Mouse (Mus musculus) midbrain, postnatal 0 days (tissue): ENCODE measurements around the gene Pdha2. TPM values are rescaled to one million over a fixed set of nuclear protein-coding genes. Genes with fewer than 3 reads are reported as not detected.
A peak's percentile ranks its signal among the peaks of the same experiment; 100 is the strongest.

ENCODE experiments used
- ATAC-seq: fragments of 200-750 bp; cut with Nextera tagmentation; 2 replicates; pipeline ENCODE4 v1.8.0; 2017; ENCODE audit warnings: moderate number of reproducible peaks, mild to moderate bottlenecking, moderate TSS enrichment, moderate library complexity; ENCODE audit not compliant: low FRiP score
- DNase-seq: peaks from one replicate; pipeline ENCODE4 v3.0.0-alpha.2; 2015; ENCODE audit warnings: low spot score
- H3K27ac ChIP-seq: fragments of 300-500 bp; sonication (generic); 2 replicates; pipeline ENCODE4 v1.5.1; 2014; ENCODE audit warnings: low read depth, mild to moderate bottlenecking, low read length, mixed read lengths
- H3K27me3 ChIP-seq: fragments of 300-500 bp; sonication (generic); 2 replicates; pipeline ENCODE4 v1.6.1; 2014; ENCODE audit warnings: low read length, control low read depth, mixed read lengths; ENCODE audit not compliant: insufficient read depth
- H3K36me3 ChIP-seq: fragments of 300-500 bp; sonication (generic); 2 replicates; pipeline ENCODE4 v1.6.1; 2014; ENCODE audit warnings: low read length, control low read depth, mixed read lengths; ENCODE audit not compliant: insufficient read depth
- H3K4me1 ChIP-seq: fragments of 300-500 bp; sonication (generic); 2 replicates; pipeline ENCODE4 v1.6.1; 2014; ENCODE audit warnings: mild to moderate bottlenecking, control low read depth, antibody characterized with exemption, low read length, mixed read lengths; ENCODE audit not compliant: insufficient read depth
- H3K4me2 ChIP-seq: fragments of 300-500 bp; sonication (generic); 2 replicates; pipeline ENCODE4 v1.6.1; 2014; ENCODE audit warnings: low read depth, mild to moderate bottlenecking, low read length, mixed read lengths; ENCODE audit not compliant: poor library complexity, severe bottlenecking
- H3K4me3 ChIP-seq: fragments of 300-500 bp; sonication (generic); 2 replicates; pipeline ENCODE4 v1.5.1; 2014; ENCODE audit warnings: low read depth, mild to moderate bottlenecking, low read length, moderate library complexity
- H3K9ac ChIP-seq: fragments of 300-500 bp; sonication (generic); replicated peaks from 2 replicates; pipeline ENCODE4 v1.6.1; 2014; ENCODE audit warnings: mild to moderate bottlenecking, low read length, moderate library complexity, mixed read lengths; ENCODE audit not compliant: poor library complexity, severe bottlenecking
- H3K9me3 ChIP-seq: fragments of 300-500 bp; sonication (generic); 2 replicates; pipeline ENCODE4 v1.6.1; 2016; ENCODE audit warnings: low read length, control low read depth
- CTCF ChIP-seq: IDR thresholded peaks from 2 replicates; pipeline ENCODE4 v1.5.1; 2016; ENCODE audit warnings: antibody characterized with exemption, mild to moderate bottlenecking
- WGBS: fragments of 180-500 bp; shearing (Covaris S2); extraction: QIAGEN DNeasy Blood & Tissue Kit; methylation state at CpG from one replicate; pipeline ENCODE4 v1.1.7; 2014; 5-methylcytosine and 5-hydroxymethylcytosine counted together
- polyA plus RNA-seq: library from polyadenylated mRNA; unstranded; fragments of >200 nt; fragmentation: Nextera tagmentation; extraction: Ambion mirVana; gene quantifications from 2 replicates; pipeline ENCODE4 v1.2.1, GENCODE M21; 2015
- total RNA-seq: library from RNA; depleted of rRNA; stranded (reverse); fragments of >200 nt; gene quantifications from 2 replicates; pipeline ENCODE4 v1.2.3, GENCODE M21; 2014

The Pdha2 gene
- total and polyA plus RNA-seq, 2 experiments from 2014 or later: not detected

DNA sequence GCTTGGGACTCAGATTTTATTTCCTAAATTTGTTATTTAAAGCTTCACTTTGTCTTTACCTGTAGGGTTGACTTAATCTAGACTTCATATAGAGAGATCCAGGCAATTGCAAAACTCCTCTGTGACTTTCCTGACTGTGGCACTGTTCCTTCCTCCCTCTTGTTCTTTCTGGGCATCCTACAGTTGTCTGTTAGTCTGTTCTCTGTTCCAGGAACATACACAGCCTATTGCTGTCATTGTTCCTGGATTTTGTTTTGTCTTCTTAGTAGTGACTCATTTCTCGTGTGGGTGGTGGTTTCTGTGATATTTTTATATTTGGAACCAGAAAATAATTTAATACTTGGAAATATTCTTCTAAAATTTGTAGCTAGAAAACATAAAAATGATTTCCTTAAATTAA is 10.2 kb upstream of the Pdha2 start:
- no peak for ATAC-seq
- H3K27ac ChIP-seq: no peak overlapping the region
- no peaks in the 10 kb centered on the region for H3K36me3 ChIP-seq
- DNase-seq: no peak
- TF ChIP-seq CTCF: no peak
- 67% methylated on average over 1 of the region's 1 CpGs for WGBS
- no peak overlapping the region for H3K4me2 ChIP-seq
- H3K4me3 ChIP-seq: no peak overlapping the region
- no peak overlapping the region for H3K9ac ChIP-seq
- no peaks in the 10 kb centered on the region for H3K9me3 ChIP-seq
- no peaks in the 10 kb centered on the region for H3K27me3 ChIP-seq
- H3K4me1 ChIP-seq: no peaks in the 10 kb centered on the region

DNA sequence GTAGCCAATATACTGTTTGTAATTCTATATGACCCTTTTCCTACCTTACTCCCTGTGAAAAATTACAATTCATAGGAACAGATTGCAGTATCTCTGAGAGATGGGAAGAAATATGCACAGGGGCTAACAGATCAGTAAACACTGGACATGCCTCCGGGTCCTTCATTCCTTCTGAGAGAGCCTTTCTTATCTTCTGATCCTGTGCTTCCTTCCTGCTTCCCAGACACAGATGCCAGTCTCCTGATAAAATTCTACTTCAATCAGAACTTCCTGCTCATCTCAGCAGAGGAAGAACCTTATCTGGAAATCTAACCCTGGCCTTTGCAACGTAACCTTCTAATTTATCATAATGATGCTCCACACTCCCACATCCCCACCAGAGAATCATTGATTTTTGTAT is 6.4 kb upstream of the Pdha2 start:
- H3K9me3 ChIP-seq: no peaks in the 10 kb centered on the region
- no peaks in the 10 kb centered on the region for H3K27me3 ChIP-seq
- no peaks in the 10 kb centered on the region for H3K36me3 ChIP-seq
- H3K4me3 ChIP-seq: no peak overlapping the region
- ATAC-seq: no peak
- no peak overlapping the region for H3K4me2 ChIP-seq
- WGBS: 76% methylated on average over 2 of the region's 2 CpGs
- H3K27ac ChIP-seq: no peak overlapping the region
- no peak for TF ChIP-seq CTCF
- no peaks in the 10 kb centered on the region for H3K4me1 ChIP-seq
- no peak for DNase-seq
- no peak overlapping the region for H3K9ac ChIP-seq

DNA sequence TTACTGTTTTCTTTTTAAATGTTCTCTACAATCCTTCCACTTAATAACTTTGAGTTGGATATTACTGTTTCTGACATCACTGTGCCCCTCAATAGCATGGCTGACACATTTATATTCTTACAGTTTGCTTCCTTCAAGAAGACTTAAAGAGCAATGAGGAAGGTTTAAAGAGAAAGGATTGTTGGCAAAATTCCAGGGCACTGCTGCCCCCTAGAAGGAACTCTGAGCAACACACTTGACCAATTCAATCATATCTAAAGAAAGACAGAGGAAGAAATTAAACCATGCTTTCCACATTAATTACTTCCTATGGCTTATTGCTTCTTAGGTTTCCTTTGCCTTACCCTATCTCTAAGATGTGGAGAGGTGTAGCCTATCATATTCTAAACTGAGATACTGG is 4.8 kb upstream of the Pdha2 start:
- H3K9me3 ChIP-seq: no peaks in the 10 kb centered on the region
- no peaks in the 10 kb centered on the region for H3K36me3 ChIP-seq
- peak; percentile 48 for TF ChIP-seq CTCF
- no peaks in the 10 kb centered on the region for H3K4me1 ChIP-seq
- DNase-seq (peak; percentile 53), ATAC-seq (no peak)
- no peaks in the 10 kb centered on the region for H3K27me3 ChIP-seq
- H3K27ac ChIP-seq: no peak overlapping the region
- no peak overlapping the region for H3K4me3 ChIP-seq
- H3K9ac ChIP-seq: no peak overlapping the region
- no peak overlapping the region for H3K4me2 ChIP-seq

DNA sequence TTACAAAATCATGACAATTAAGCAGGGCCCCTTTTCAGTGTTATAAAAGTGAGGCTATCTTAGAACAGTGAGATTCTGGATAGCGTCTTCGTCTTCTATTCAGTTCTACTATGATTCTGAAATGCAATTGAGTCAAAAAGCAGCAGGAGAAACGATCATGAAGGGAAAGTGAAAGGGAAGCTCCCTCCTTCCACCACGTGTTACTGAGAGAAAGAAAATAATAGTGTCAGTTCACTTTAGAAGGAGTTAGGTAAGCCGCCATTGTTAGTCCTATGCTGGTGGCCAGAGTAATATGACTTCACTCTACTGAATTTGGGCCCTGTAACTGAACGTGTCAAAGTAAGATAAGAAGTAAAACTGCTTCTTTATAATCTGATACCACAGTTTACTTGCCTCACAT is 4.1 kb upstream of the Pdha2 start:
- ATAC-seq (no peak), DNase-seq (no peak)
- TF ChIP-seq CTCF: no peak
- Histone ChIP-seq H3K9me3 (no peaks in the 10 kb centered on the region), H3K4me2 (no peak overlapping the region), H3K27me3 (no peaks in the 10 kb centered on the region), H3K4me3 (no peak overlapping the region), H3K9ac (no peak overlapping the region), H3K4me1 (no peaks in the 10 kb centered on the region), H3K27ac (no peak overlapping the region), H3K36me3 (no peaks in the 10 kb centered on the region)
- WGBS: 74% methylated on average over 6 of the region's 6 CpGs

DNA sequence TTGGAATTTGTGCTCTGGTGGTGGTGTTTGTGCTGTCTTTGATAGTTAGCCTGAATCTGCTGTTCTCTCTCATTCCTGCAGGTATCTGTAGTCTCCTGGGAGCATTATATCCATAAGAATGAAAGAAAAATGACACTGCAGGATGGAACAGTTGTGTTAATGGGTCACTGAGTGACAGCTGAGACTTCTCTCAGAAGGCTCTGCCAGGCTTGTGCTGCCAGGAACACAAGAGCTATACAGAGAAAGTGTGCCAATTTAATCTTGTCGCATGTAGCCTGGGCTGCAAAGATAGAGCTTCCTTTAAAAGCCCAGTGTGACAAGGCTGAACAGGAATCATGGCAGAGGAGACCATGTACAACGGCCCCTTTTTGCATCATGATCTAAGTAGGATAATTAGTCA is 2.6 kb upstream of the Pdha2 start:
- Histone ChIP-seq H3K27ac (no peak overlapping the region), H3K36me3 (no peaks in the 10 kb centered on the region), H3K4me1 (no peaks in the 10 kb centered on the region), H3K9me3 (no peaks in the 10 kb centered on the region), H3K9ac (no peak overlapping the region), H3K27me3 (no peaks in the 10 kb centered on the region), H3K4me3 (no peak overlapping the region), H3K4me2 (no peak overlapping the region)
- TF ChIP-seq CTCF: no peak
- DNase-seq (peak; percentile 44), ATAC-seq (no peak)
- WGBS: 48% methylated on average over 2 of the region's 2 CpGs

DNA sequence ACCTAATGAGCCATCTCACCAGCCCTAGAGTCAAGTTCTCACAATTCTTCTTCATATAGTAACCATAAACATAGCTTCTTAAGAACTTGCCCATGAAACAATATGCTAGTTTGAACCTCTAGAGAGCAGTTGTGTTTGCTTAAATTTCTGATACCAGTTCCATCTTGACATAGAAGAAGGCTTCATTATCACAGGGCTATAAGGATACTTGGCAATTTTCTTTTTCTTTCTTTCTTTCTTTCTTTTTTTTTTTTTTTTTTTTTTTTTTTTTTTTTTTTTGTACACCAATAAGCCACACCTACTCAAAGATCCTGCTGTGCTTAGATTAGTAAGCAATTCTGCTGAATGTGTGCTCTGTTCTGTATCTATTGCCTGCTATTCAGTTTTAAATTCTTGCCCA is 2.0 kb upstream of the Pdha2 start:
- DNase-seq (no peak), ATAC-seq (no peak)
- Histone ChIP-seq H3K27ac (no peak overlapping the region), H3K4me3 (no peak overlapping the region), H3K9me3 (no peaks in the 10 kb centered on the region), H3K4me1 (no peaks in the 10 kb centered on the region), H3K36me3 (no peaks in the 10 kb centered on the region), H3K9ac (no peak overlapping the region), H3K27me3 (no peaks in the 10 kb centered on the region), H3K4me2 (no peak overlapping the region)
- TF ChIP-seq CTCF: no peak

DNA sequence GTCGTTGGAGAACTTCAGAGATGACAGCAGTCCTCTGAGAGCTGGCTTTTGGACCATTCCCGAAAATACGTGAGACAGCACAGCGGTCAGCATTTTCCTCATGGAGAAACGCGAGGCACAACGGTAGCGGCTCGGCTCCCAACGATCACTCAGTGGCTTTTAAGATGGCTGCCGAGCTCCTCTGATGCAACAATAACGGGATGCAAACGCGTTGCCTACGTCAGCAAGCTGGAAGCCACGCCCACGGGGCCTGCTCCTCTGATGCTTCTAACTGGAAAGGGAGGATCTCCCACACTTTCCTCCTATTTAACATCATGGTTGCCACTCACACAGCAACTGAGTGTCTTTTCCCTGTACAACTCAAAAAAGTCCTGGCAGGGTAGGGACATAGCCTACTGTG is 511 bp downstream of the Pdha2 start:
- H3K4me2 ChIP-seq: no peak overlapping the region
- ATAC-seq (no peak), DNase-seq (no peak)
- no peak for TF ChIP-seq CTCF
- H3K27me3 ChIP-seq: no peaks in the 10 kb centered on the region
- 95% methylated on average over 17 of the region's 17 CpGs for WGBS
- no peak overlapping the region for H3K4me3 ChIP-seq
- H3K9ac ChIP-seq: no peak overlapping the region
- no peaks in the 10 kb centered on the region for H3K4me1 ChIP-seq
- no peak overlapping the region for H3K27ac ChIP-seq
- H3K36me3 ChIP-seq: no peaks in the 10 kb centered on the region
- H3K9me3 ChIP-seq: no peaks in the 10 kb centered on the region
